Mouse (Mus musculus): Measurements from ENCODE around the gene Itgb4. TPM values are rescaled to one million over a fixed set of nuclear protein-coding genes. Genes with fewer than 3 reads are reported as not detected.

The Itgb4 gene
- polyA plus RNA-seq, 1 experiment from 2014 or later: 5.5 TPM

DNA sequence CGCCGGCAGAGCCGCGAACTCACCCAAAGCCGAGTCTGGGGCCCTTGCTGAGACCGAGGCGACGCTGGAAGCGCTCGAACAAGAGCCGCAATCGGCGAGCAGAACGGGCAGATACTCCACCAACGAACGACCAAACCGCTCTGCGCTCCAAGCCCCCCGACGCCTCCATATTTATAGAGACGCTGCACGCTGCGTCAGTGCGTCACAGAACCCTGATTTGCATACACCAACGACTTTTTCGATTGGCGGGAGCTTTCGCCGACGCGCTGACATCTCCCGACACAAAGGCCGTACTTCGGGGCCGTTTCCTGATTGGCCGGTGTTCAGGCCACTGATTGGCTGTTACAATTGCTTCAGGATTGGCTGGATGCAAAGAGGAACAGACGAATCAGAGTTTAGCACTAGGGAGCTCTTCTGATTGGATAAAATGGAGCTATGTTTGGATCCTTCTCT lies 49.9 kb downstream of the Itgb4 start:
- peaks cover 5% of the 10 kb centered on the region; the same call in 1 of the 2 replicates for H3K4me1 ChIP-seq (replicated peaks; ENCODE audit: control insufficient read depth, insufficient read depth, low read length)
- H3K4me2 ChIP-seq (ENCODE audit: low read length): no peak overlapping the region
- peak overlapping the region; percentile 100 for H3K9ac ChIP-seq (ENCODE audit: low read length)
- H3K27me3 ChIP-seq (replicated peaks; ENCODE audit: control insufficient read depth, insufficient read depth, low read length): no peaks in the 10 kb centered on the region
- H3K27ac ChIP-seq (ENCODE audit: low read depth): peak overlapping the region; percentile 99
- H3K4me3 ChIP-seq (ENCODE audit: low read depth, low read length): peak overlapping the region; percentile 93
- peak; percentile 100 for DNase-seq (ENCODE audit: low spot score)
- WGBS: 0% methylated on average over 37 of the region's 37 CpGs
- no peaks in the 10 kb centered on the region for H3K9me3 ChIP-seq (ENCODE audit: control insufficient read depth, low read length)
- peak; percentile 88 for ATAC-seq (replicated peaks; ENCODE audit: low FRiP score, low TSS enrichment, low read depth)
- H3K36me3 ChIP-seq (ENCODE audit: control insufficient read depth, insufficient read depth, low read length): peaks cover 20% of the 10 kb centered on the region

DNA sequence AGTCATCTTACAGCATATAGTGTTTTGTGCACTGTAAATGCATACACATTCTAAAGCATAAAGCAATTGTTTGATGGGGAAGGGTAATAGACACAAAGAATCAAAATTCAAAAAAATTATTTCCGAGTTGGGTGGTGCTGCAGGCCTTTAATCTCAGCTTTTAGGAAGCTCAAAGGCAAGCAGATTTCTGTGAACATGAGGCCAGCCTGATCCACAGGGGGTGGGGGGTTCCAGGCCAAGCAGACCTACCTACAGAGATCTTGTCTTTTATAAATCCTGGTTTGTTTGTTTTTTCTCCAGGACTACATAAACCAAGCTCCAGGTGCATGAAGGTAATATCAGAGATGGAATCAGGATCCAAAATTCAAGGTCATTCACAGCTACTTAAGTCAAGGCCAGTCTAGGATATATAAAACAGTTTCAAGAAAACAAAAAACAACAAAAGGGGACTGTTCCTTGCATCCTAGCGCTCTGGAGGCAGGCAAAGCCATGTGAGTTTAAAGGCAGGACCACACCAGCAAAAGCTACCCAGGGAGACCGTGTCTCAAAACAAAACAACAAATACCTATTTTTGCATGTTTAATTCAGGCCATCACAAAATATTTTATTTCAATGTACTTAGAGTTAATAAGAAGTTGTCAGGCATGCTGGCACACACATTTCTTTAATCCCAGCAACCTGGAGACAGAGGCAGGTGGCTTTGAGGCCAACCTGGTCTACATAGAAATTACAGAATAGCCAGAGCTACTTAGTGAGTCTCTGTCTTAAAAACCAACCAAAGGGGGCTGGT lies 50.7 kb downstream of the Itgb4 start:
- Histone ChIP-seq H3K9ac (ENCODE audit: low read length) (no peak overlapping the region), H3K27me3 (replicated peaks; ENCODE audit: control insufficient read depth, insufficient read depth, low read length) (no peaks in the 10 kb centered on the region), H3K4me3 (ENCODE audit: low read depth, low read length) (no peak overlapping the region), H3K9me3 (ENCODE audit: control insufficient read depth, low read length) (no peaks in the 10 kb centered on the region), H3K27ac (ENCODE audit: low read depth) (no peak overlapping the region), H3K4me1 (replicated peaks; ENCODE audit: control insufficient read depth, insufficient read depth, low read length) (peaks cover 8% of the 10 kb centered on the region), H3K36me3 (ENCODE audit: control insufficient read depth, insufficient read depth, low read length) (peaks cover 20% of the 10 kb centered on the region), H3K4me2 (ENCODE audit: low read length) (no peak overlapping the region)
- ATAC-seq (replicated peaks; ENCODE audit: low FRiP score, low TSS enrichment, low read depth): no peak
- no peak for DNase-seq (ENCODE audit: low spot score)
- 90% methylated on average over 3 of the region's 3 CpGs for WGBS

DNA sequence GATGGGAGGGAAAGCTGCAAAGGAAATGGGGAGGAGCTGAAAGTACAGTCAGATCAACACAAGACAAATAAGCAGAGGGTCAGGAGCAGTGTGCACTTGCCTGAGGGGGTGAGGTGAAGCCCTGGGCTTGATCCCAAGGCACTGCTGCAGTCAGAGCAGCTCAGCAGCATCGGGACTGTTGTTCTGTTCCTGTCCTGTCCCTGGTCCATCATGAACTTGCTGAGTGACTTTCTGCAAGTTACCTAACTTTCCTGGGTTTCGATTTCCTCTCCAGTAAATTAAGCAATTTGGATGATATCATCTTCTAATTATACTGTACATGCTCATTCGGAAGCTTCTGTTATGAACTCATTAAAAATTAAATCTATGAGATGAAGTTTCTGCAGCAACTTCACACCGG lies 53.2 kb downstream of the Itgb4 start, which contains the start of gene H3f3b:
Gene H3f3b (minus strand): TSS at position 207 of the 400 bp plus-strand sequence.
- DNase-seq (ENCODE audit: low spot score): no peak
- no peak within 1 kb of the TSS for H3K4me2 ChIP-seq (ENCODE audit: low read length)
- no peak within 1 kb of the TSS for H3K4me3 ChIP-seq (ENCODE audit: low read depth, low read length)
- H3K9ac ChIP-seq (ENCODE audit: low read length): no peak within 1 kb of the TSS
- H3K36me3 ChIP-seq (ENCODE audit: control insufficient read depth, insufficient read depth, low read length): no peaks in the 10 kb centered on the region
- WGBS: 83% methylated on average over 4 of the region's 4 CpGs
- ATAC-seq (replicated peaks; ENCODE audit: low FRiP score, low TSS enrichment, low read depth): no peak
- peaks cover 12% of the 10 kb centered on the region for H3K4me1 ChIP-seq (replicated peaks; ENCODE audit: control insufficient read depth, insufficient read depth, low read length)
- H3K9me3 ChIP-seq (ENCODE audit: control insufficient read depth, low read length): no peaks in the 10 kb centered on the region
- no peak within 1 kb of the TSS for H3K27ac ChIP-seq (ENCODE audit: low read depth)
- no peaks in the 10 kb centered on the region for H3K27me3 ChIP-seq (replicated peaks; ENCODE audit: control insufficient read depth, insufficient read depth, low read length)

DNA sequence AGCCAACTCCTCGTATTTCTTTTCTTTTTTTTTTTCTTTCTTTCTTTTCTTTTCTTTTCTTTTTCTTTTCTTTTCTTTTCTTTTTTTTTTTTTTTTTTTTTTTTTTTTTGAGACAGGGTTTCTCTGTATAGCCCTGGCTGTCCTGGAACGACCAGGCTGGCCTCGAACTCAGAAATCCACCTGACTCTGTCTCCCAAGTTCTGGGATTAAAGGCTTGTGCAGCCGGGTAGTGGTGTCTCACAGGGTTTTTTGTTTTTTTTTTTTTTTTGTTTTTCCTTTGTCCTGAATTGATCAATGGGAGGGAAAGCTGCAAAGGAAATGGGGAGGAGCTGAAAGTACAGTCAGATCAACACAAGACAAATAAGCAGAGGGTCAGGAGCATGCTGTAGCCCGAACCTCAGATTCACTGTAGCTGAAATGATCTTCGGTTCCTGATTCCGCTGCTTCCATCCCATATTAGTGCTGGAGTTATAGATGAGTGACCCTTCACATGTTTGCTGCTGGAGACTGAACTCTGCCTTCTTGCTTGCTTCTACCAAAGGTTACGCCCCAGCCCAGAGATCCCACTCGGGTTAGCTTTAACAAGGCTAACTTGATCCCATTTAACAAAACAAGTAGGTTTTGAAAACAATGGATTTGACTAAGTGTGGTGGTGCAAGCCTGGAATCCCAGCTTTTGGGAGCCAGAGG lies 53.8 kb downstream of the Itgb4 start:
- H3K4me3 ChIP-seq (ENCODE audit: low read depth, low read length): no peak overlapping the region
- H3K4me2 ChIP-seq (ENCODE audit: low read length): no peak overlapping the region
- no peaks in the 10 kb centered on the region for H3K9me3 ChIP-seq (ENCODE audit: control insufficient read depth, low read length)
- 85% methylated on average over 9 of the region's 9 CpGs for WGBS
- H3K9ac ChIP-seq (ENCODE audit: low read length): no peak overlapping the region
- H3K27ac ChIP-seq (ENCODE audit: low read depth): no peak overlapping the region
- H3K27me3 ChIP-seq (replicated peaks; ENCODE audit: control insufficient read depth, insufficient read depth, low read length): no peaks in the 10 kb centered on the region
- H3K36me3 ChIP-seq (ENCODE audit: control insufficient read depth, insufficient read depth, low read length): no peaks in the 10 kb centered on the region
- DNase-seq (ENCODE audit: low spot score) (no peak), ATAC-seq (replicated peaks; ENCODE audit: low FRiP score, low TSS enrichment, low read depth) (no peak)
- H3K4me1 ChIP-seq (replicated peaks; ENCODE audit: control insufficient read depth, insufficient read depth, low read length): peaks cover 12% of the 10 kb centered on the region

DNA sequence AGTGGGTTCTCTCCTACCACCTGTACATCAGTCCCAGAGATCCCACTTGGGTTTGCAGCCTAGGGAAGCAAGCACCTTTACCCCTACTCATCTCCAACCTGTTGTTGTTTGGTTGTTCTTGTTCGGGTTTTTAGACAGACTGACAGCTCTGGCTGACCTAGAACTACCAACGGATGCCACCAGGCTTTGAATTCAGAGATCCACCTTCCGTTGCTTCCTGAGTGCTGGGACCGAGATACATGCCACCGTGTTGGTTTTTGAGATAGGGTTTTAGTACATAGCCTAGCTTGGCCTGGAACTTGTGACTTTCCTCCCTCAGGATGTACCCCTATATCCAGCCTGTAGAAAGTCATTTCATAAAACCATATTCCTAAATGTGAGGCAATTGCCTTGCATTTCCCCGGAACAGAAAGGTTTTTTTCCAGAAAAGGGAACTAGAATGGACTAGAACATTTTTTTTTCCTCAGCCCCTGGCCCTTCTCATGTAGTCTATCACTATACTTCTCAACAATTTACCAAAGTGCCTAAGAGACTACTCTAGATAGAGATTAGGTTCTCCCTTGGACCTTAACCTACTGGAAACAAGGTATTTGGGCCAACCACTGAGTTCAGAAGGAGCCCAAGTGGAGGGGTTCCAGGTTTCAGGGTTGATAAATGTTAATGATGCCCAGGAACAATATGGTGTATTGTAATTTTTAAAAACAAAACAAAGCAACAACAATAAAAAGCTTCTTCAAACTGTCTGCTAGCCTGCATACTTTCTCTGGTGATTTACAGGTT lies 54.8 kb downstream of the Itgb4 start:
- ATAC-seq (replicated peaks; ENCODE audit: low FRiP score, low TSS enrichment, low read depth) (no peak), DNase-seq (ENCODE audit: low spot score) (no peak)
- Histone ChIP-seq H3K27me3 (replicated peaks; ENCODE audit: control insufficient read depth, insufficient read depth, low read length) (no peaks in the 10 kb centered on the region), H3K9me3 (ENCODE audit: control insufficient read depth, low read length) (no peaks in the 10 kb centered on the region), H3K4me2 (ENCODE audit: low read length) (peak overlapping the region; percentile 64), H3K9ac (ENCODE audit: low read length) (peak overlapping the region; percentile 41; the same call in 1 of the 2 replicates), H3K4me1 (replicated peaks; ENCODE audit: control insufficient read depth, insufficient read depth, low read length) (peaks cover 12% of the 10 kb centered on the region), H3K36me3 (ENCODE audit: control insufficient read depth, insufficient read depth, low read length) (no peaks in the 10 kb centered on the region), H3K27ac (ENCODE audit: low read depth) (peak overlapping the region; percentile 54; the same call in 1 of the 2 replicates), H3K4me3 (ENCODE audit: low read depth, low read length) (peak overlapping the region; percentile 74)
- 76% methylated on average over 6 of the region's 6 CpGs for WGBS

DNA sequence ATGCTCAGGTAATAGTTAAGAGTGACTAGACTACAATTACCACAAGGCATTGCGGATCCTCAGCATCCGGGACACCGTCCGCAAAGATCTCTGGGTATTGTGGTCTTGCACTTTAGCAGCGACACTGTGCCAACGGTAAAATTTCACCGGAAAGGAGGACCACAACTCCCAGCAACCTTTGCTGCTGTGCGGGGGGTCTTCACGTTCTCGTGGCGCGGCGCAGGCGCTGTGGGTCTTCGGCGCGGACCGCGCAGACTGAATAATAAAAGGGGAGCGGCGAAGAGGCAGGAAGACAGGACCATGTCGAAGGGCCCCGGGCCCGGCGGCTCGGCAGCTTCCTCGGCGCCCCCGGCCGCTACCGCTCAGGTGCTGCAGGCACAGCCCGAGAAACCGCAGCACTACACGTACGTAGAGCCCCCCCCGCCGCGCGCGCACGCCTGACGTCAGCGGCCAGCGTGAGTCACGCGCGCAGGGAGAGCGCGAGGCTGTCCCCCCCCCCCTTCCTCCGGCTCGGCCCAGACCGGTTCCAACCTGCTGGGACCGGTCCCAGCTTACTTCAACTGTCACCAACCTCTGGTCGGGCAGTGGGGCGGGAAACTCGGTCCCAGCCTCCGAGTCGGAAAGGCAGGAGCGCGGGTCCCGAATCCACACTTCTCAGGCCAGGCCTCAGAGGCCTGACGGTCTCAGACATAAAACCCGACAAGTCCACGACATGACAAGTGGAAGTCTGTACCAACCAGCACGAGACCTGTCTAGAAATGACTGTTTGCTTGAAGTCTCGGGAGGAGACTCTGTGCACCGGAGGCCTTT lies 55.8 kb downstream of the Itgb4 start, which contains the start of gene Unk:
Gene Unk (plus strand): TSS at position 235 of the 810 bp plus-strand sequence.
- Histone ChIP-seq H3K9me3 (ENCODE audit: control insufficient read depth, low read length) (no peaks in the 10 kb centered on the region), H3K4me1 (replicated peaks; ENCODE audit: control insufficient read depth, insufficient read depth, low read length) (peaks cover 12% of the 10 kb centered on the region), H3K9ac (ENCODE audit: low read length) (peak within 1 kb of the TSS; percentile 99), H3K27ac (ENCODE audit: low read depth) (peak within 1 kb of the TSS; percentile 99), H3K4me2 (ENCODE audit: low read length) (peak within 1 kb of the TSS; percentile 64), H3K4me3 (ENCODE audit: low read depth, low read length) (peak within 1 kb of the TSS; percentile 74), H3K36me3 (ENCODE audit: control insufficient read depth, insufficient read depth, low read length) (no peaks in the 10 kb centered on the region), H3K27me3 (replicated peaks; ENCODE audit: control insufficient read depth, insufficient read depth, low read length) (no peaks in the 10 kb centered on the region)
- ATAC-seq (replicated peaks; ENCODE audit: low FRiP score, low TSS enrichment, low read depth) (peak; percentile 95), DNase-seq (ENCODE audit: low spot score) (peak; percentile 98)
- WGBS: under 1% methylated on average over 67 of the region's 67 CpGs

DNA sequence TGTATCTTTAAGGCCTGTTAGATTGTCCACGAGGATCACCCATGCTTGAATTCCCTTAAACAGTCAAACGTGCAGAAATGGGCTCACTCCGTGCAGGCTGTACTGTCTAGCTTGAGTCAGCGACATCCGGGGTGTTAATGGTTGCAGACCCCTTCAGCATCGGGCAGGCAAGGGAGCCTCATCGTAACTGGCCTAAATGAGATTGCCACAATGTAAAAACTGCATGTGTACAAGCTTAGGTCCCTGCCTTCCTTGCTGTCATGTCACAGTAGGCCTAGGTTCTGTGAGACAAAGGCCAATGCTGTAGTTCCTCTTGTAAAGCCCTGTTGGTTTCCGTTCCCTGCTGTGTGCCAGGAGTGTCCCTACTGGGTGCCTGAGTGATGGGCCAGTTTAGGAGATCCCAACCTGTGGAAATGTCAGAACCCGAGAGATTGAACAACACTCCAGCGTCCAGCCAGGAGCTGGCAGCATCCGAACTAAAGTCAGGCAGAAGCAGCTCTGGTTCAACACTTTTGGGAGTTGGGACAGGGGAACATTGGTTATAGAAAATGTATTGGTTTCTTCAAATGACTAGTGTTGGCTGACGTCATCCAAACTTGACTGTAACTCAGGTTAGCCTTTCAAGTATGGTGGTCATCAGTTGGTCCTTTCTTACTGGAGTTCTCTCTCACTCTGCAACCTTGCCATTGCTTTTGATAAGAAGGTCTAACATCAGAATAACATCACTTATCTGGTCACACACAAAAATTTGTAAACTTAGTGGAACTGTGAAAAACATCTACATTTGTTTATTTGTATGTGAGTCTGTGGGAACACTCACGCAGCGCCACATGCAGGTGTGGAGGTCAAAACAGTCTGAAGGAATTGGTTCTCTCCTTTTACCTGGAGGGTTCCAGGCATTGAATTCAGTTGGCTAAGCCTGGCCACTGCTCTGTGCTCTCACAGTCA lies 56.7 kb downstream of the Itgb4 start:
- no peaks in the 10 kb centered on the region for H3K9me3 ChIP-seq (ENCODE audit: control insufficient read depth, low read length)
- H3K9ac ChIP-seq (ENCODE audit: low read length): peak overlapping the region; percentile 99
- H3K27ac ChIP-seq (ENCODE audit: low read depth): peak overlapping the region; percentile 99
- no peaks in the 10 kb centered on the region for H3K36me3 ChIP-seq (ENCODE audit: control insufficient read depth, insufficient read depth, low read length)
- 24% methylated on average over 14 of the region's 14 CpGs for WGBS
- no peak for DNase-seq (ENCODE audit: low spot score)
- peak; percentile 18 for ATAC-seq (replicated peaks; ENCODE audit: low FRiP score, low TSS enrichment, low read depth)
- no peaks in the 10 kb centered on the region for H3K27me3 ChIP-seq (replicated peaks; ENCODE audit: control insufficient read depth, insufficient read depth, low read length)
- peak overlapping the region; percentile 74 for H3K4me3 ChIP-seq (ENCODE audit: low read depth, low read length)
- peak overlapping the region; percentile 61 for H3K4me2 ChIP-seq (ENCODE audit: low read length)
- H3K4me1 ChIP-seq (replicated peaks; ENCODE audit: control insufficient read depth, insufficient read depth, low read length): peaks cover 12% of the 10 kb centered on the region

All from intestine, embryonic 14.5 days (tissue).